ENCODE assay signal across 8 mouse cellular contexts in the genomic region with DNA sequence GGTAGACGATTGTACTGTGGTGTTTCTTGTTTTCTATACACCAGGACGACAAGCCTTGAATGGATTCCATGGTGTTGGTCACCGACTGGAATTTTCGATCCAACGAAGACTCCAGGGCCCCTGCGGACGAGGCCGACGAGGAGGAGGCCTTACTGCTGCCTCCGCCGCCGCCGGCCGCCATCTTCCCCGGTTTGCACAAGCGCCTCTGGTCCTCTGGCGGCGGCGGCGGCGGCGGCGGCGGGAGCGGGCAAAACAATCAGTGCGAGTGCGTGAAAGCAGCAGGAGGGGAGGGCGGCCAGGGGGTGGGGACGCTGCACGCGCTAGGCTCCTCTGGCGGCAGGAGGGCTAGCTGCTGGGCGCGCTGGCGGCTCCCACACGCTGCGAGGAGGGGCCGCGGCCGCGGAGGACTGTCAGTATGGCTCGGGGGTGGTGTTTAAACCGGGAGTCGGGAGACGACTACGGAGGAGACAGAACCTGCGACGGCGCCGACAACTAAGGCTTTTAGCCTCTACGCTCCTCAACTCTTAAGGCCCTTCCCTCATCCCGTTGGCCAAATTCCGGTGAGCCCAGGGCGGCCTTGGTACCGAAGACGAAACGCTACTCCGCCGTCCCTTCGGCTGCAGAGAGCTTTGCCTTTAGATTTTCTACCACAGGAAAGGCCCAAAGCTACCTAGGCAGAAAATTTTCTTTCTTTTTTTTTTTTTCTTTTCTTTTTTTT. TPM values are rescaled to one million over a fixed set of nuclear protein-coding genes. Genes with fewer than 3 reads are reported as not detected.
A peak's percentile ranks its signal among the peaks of the same experiment; 100 is the strongest.
DNase-seq lines count a peak whose midpoint lies in the region; ATAC-seq and TF ChIP-seq lines count a peak whose summit lies in the region.

Gene Rprd2 (minus strand): TSS at position 293 of the 718 bp plus-strand sequence.

- H3K27ac ChIP-seq in hindbrain, embryonic 16.5 days (ENCODE audit: low read depth, low read length): peak within 1 kb of the TSS; percentile 99
- H3K27ac ChIP-seq in left cerebral cortex, adult 2 months: peak within 1 kb of the TSS; percentile 100

- peak within 1 kb of the TSS; percentile 74 for H3K4me2 ChIP-seq in hindbrain, embryonic 16.5 days (ENCODE audit: low read length)

- H3K4me1 ChIP-seq in hindbrain, embryonic 16.5 days (ENCODE audit: control insufficient read depth, insufficient read depth, low read depth, low read length): peaks cover 22% of the 10 kb centered on the region

- peak within 1 kb of the TSS; percentile 83 for H3K9ac ChIP-seq in hindbrain, embryonic 16.5 days (ENCODE audit: low read depth, low read length)

- peak; percentile 41 for ATAC-seq in hindbrain, embryonic 16.5 days
- peak; percentile 51 for ATAC-seq in megakaryocyte, adult 5-6 weeks (ENCODE audit: poor library complexity, severe bottlenecking)

- no peaks in the 10 kb centered on the region for H3K36me3 ChIP-seq in hindbrain, embryonic 16.5 days (ENCODE audit: control insufficient read depth, insufficient read depth, low read length)

- H3K4me3 ChIP-seq in hindbrain, embryonic 16.5 days (ENCODE audit: low read length): peak within 1 kb of the TSS; percentile 55
- peak within 1 kb of the TSS; percentile 68 for H3K4me3 ChIP-seq in left cerebral cortex, adult 2 months

- WGBS in hindbrain, embryonic 16.5 days: under 1% methylated on average over 56 of the region's 60 CpGs

- intact Hi-C loops in left cerebral cortex, adult 2 months (cut with DNase I): loop anchor here (5.0 kb wide), 2 partner anchors 179 to 191 kb away; partner anchors contain the start of gene Plekho1

- H3K27me3 ChIP-seq in hindbrain, embryonic 16.5 days (replicated peaks; ENCODE audit: control insufficient read depth, insufficient read depth, low read length): no peaks in the 10 kb centered on the region

- no peaks in the 10 kb centered on the region for H3K9me3 ChIP-seq in hindbrain, embryonic 16.5 days (ENCODE audit: control insufficient read depth, low read length)

- no peak; the same call in none of the 2 replicates for TF ChIP-seq CTCF in left cerebral cortex, adult 2 months (IDR thresholded peaks at IDR 0.05)

- DNase-seq in T-cell, adult 2 months (ENCODE audit: low spot score): peak; percentile 81
- peak; percentile 77 for DNase-seq in cerebellum, postnatal 36 days
- peak; percentile 73 for DNase-seq in gastrocnemius, adult 18-20 months (ENCODE audit: low spot score)
- DNase-seq in left cerebral cortex, adult 2 months (ENCODE audit: extremely low spot score in 1 of 2, low spot score in 2 of 2): peak; percentile 81 to 83
- DNase-seq in right cerebral cortex, adult 2 months (ENCODE audit: low spot score in 2 of 2): peak; percentile 75 to 79
- peak; percentile 73 for DNase-seq in urinary bladder, postnatal 14 days (ENCODE audit: low spot score)

RNA-seq across cellular contexts. Expression of gene Rprd2, which starts in this region (rescaled TPM):
- 10 to 100 TPM; 33.2 to 37.4 TPM for total RNA-seq in gastrocnemius, adult 18-20 months (2021)
- polyA plus RNA-seq in hindbrain, embryonic 16.5 days (2015; fragmentation: Nextera tagmentation; extraction: Ambion mirVana): 17.6 and 18.7 TPM in 2 replicates
- 10 to 100 TPM; 59.6 to 63.5 TPM for total RNA-seq in left cerebral cortex, adult 2 months (2021)
- total RNA-seq in megakaryocyte, adult 5-6 weeks (2015): 51.6 and 57.0 TPM in 2 replicates
- 17.9 and 26.9 TPM in 2 replicates for total RNA-seq in megakaryocyte, adult 5-6 weeks (2017)

Comparison
In these comparisons a context has a peak if more than half of its experiments do, and no peak if none do; other contexts are left out.
1. Peak in every context shown above with its lines: DNase-seq, ATAC-seq, H3K4me3 ChIP-seq and H3K27ac ChIP-seq.